Mouse (Mus musculus): Measurements from ENCODE around the gene Nnmt.

GRCm38 (mm10) chr9:48653399-48654070 is 48.6 kb upstream of the Nnmt start:
- no peak for TF ChIP-seq POLR2A (IDR thresholded peaks at IDR 0.05; ENCODE audit: borderline replicate concordance, extremely low read depth, low read depth, low read length)
- TF ChIP-seq CTCF (IDR thresholded peaks at IDR 0.05; ENCODE audit: insufficient read depth, low read length): no peak
